In the genomic region with DNA sequence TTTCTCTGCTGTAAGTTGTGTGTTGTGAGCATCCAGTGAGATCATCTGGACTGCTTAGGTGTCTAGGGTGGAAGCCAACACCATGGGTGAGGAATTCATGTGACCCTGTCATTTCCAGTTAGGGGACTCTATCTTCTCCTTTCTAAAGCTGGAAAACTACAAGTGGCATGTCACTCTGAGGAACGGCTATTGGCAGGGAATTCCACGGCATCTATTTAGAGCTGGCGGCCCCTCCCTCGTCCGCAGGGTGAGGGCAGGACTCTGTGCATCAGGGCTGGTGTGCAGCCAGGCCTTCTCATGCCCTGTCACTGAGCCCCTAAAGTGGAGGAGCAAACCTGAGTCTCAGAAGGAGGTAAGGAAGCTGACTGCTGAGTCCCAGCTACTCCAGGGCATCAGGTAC, we compare ENCODE assay signal across 22 mouse cellular contexts. TPM values are rescaled to one million over a fixed set of nuclear protein-coding genes. Genes with fewer than 3 reads are reported as not detected.
DNase-seq lines count a peak whose midpoint lies in the region; ATAC-seq lines count a peak whose summit lies in the region.
"Had no signal": no experiment of that assay in that cellular context is flagged by ENCODE, and none has a peak within 500 bp of the region (broad histone marks: within the 10 kb centered on the region; RNA-seq: fewer than 3 reads in every experiment).

No protein-coding gene starts in this region.

- no peak overlapping the region for H3K4me3 ChIP-seq in heart, embryonic 15.5 days
- H3K4me3 ChIP-seq in forebrain, embryonic 10.5 days: no peak overlapping the region
- H3K4me3 ChIP-seq: embryonic facial prominence, embryonic 12.5 days; forebrain, embryonic 12.5 days; layer of hippocampus, adult 2 months; liver, embryonic 13.5 days; midbrain, embryonic 12.5 days had no signal

- no peaks in the 10 kb centered on the region for H3K36me3 ChIP-seq in heart, embryonic 15.5 days
- H3K36me3 ChIP-seq in forebrain, embryonic 10.5 days (replicated peaks): no peaks in the 10 kb centered on the region
- H3K36me3 ChIP-seq: embryonic facial prominence, embryonic 12.5 days; forebrain, embryonic 12.5 days; liver, embryonic 13.5 days; midbrain, embryonic 12.5 days had no signal

- H3K27me3 ChIP-seq in heart, embryonic 15.5 days: no peaks in the 10 kb centered on the region
- H3K27me3 ChIP-seq in forebrain, embryonic 10.5 days (ENCODE audit: poor library complexity, severe bottlenecking): no peaks in the 10 kb centered on the region
- H3K27me3 ChIP-seq: embryonic facial prominence, embryonic 12.5 days; forebrain, embryonic 12.5 days; liver, embryonic 13.5 days; midbrain, embryonic 12.5 days had no signal

- peak overlapping the region; percentile 78 for H3K27ac ChIP-seq in heart, embryonic 15.5 days
- no peak overlapping the region for H3K27ac ChIP-seq in forebrain, embryonic 10.5 days
- H3K27ac ChIP-seq: embryonic facial prominence, embryonic 12.5 days; forebrain, embryonic 12.5 days; hindbrain, postnatal 0 days; layer of hippocampus, adult 2 months; liver, embryonic 13.5 days; midbrain, embryonic 12.5 days had no signal

- H3K4me1 ChIP-seq in heart, embryonic 15.5 days (replicated peaks): peaks cover 21% of the 10 kb centered on the region
- 0 out of 2 replicates have a peak, but pooled peaks cover 2% of the 10 kb centered on the region for H3K4me1 ChIP-seq in forebrain, embryonic 10.5 days
- H3K4me1 ChIP-seq: embryonic facial prominence, embryonic 12.5 days; forebrain, embryonic 12.5 days; midbrain, embryonic 12.5 days had no signal

- H3K9ac ChIP-seq in heart, embryonic 15.5 days: no peak overlapping the region
- H3K9ac ChIP-seq: embryonic facial prominence, embryonic 12.5 days; forebrain, embryonic 12.5 days; liver, embryonic 13.5 days; midbrain, embryonic 12.5 days had no signal

- peak; percentile 78 for ATAC-seq in heart, embryonic 15.5 days (replicated peaks; ENCODE audit: insufficient number of reproducible peaks, insufficient read depth, low FRiP score, low read depth)
- ATAC-seq: hindbrain, postnatal 0 days; intestine, embryonic 16.5 days had no signal

- intact Hi-C loops in gastrocnemius, postnatal 14 days (cut with DNase I; ENCODE audit: low total_unique reads): no loop called here

- WGBS in heart, embryonic 15.5 days: 27% methylated on average over 5 of the region's 5 CpGs
- 84% methylated on average over 5 of the region's 5 CpGs for WGBS in forebrain, embryonic 10.5 days

- H3K9me3 ChIP-seq in heart, embryonic 15.5 days (replicated peaks): no peaks in the 10 kb centered on the region
- no peaks in the 10 kb centered on the region for H3K9me3 ChIP-seq in forebrain, embryonic 10.5 days
- H3K9me3 ChIP-seq: embryonic facial prominence, embryonic 12.5 days; forebrain, embryonic 12.5 days; liver, embryonic 13.5 days; midbrain, embryonic 12.5 days had no signal

- DNase-seq in gastrocnemius, adult 18-20 months (ENCODE audit: low spot score): peak; percentile 26
- no peak for DNase-seq in gastrocnemius, postnatal 14 days
- DNase-seq in heart, adult 9 months (ENCODE audit: low spot score in 2 of 2): peak; percentile 36 to 60
- peak; percentile 71 for DNase-seq in heart, postnatal 4 days
- DNase-seq in testis, postnatal 14 days (ENCODE audit: low spot score): no peak
- DNase-seq in forebrain, embryonic 10.5 days (ENCODE audit: extremely low spot score, low spot score): no peak
- DNase-seq in cerebellum, adult 11-12 months: no peak
- DNase-seq: adrenal gland, postnatal 36 days; cerebellum, postnatal 14 days; gastrocnemius, postnatal 10 days; kidney, adult 9 months; kidney, postnatal 14 days; liver, embryonic 13.5 days; lung, adult 2 months; spleen, adult 18-20 months had no signal

- H3K4me2 ChIP-seq in heart, embryonic 15.5 days: no peak overlapping the region
- H3K4me2 ChIP-seq: embryonic facial prominence, embryonic 12.5 days; forebrain, embryonic 12.5 days; liver, embryonic 13.5 days; midbrain, embryonic 12.5 days had no signal

RNA-seq across cellular contexts. Expression of a gene that starts 35.0 kb away (rescaled TPM):
- total RNA-seq in gastrocnemius, adult 18-20 months (2021): 1 to 10 TPM in 1 of 2 experiments, under 1 TPM in 1; 0.84 to 1.2 TPM
- total RNA-seq in gastrocnemius, postnatal 14 days (2021): 1 to 10 TPM; 1.3 to 2.2 TPM
- 7.4 and 10.4 TPM in 2 replicates for polyA plus RNA-seq in heart, embryonic 15.5 days (2015; fragmentation: Nextera tagmentation; extraction: Ambion mirVana)
- total RNA-seq in heart, postnatal 4 days (2021): 10 to 100 TPM; 18.7 to 20.7 TPM
- 9.0 and 9.2 TPM in 2 replicates for polyA plus RNA-seq in forebrain, embryonic 10.5 days (2016; fragmentation: Nextera tagmentation; extraction: Ambion mirVana)

Comparison
In these comparisons a context has a peak if more than half of its experiments do, and no peak if none do; other contexts are left out.
1. DNase-seq: peak in gastrocnemius, adult 18-20 months (single experiment), heart, adult 9 months (2 of 2) and heart, postnatal 4 days (single experiment); none in gastrocnemius, postnatal 14 days (single experiment), testis, postnatal 14 days (single experiment), forebrain, embryonic 10.5 days (single experiment) and cerebellum, adult 11-12 months (single experiment).
2. RNA of a gene that starts 35.0 kb away (total RNA-seq): 18.7 to 20.7 TPM in heart, postnatal 4 days; 1.3 to 2.2 TPM in gastrocnemius, postnatal 14 days and 0.84 to 1.2 TPM in gastrocnemius, adult 18-20 months; every median in the first group is over 4 times any median in the second.